Mouse (Mus musculus): ENCODE measurements around the gene Slit3.

The Slit3 gene

DNA sequence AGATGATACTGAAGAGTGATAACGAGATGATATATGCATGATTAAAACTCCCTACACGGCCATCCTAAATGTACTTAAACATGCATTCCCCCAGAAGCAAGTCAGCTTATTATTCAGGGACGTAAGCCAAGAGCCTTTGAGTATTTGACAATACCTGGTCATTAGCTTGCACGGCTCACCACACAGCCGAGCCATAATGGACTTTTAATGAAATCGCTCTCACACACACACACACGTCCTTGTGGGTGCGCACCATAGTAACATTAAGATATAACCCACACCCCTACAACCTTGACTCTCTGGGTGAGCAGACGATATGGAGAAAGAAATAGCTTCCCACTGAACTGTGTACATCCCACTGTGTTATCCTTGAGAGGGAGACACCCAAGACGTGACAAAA is 82.6 kb downstream of the Slit3 start:
- DNase-seq: no peak

DNA sequence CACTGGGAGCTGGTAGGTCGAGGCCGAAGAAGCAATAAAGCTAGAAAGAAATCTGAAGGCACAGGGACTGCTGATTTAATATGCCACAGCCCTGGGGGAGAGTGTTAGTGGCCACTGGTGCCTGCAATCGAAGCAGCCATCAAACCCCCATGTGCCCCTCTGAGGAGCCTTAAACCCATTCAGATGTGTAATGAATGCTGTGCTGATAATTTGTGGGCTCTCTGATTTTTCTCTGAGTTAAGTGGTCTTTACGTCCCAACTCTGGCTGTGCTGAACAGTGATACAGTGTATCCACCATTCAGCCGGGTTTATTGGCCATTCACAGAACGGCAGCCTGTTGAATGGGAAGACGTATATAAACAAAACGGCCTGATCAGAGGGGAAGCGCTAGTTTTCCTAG is 83.1 kb downstream of the Slit3 start:
- DNase-seq: no peak

DNA sequence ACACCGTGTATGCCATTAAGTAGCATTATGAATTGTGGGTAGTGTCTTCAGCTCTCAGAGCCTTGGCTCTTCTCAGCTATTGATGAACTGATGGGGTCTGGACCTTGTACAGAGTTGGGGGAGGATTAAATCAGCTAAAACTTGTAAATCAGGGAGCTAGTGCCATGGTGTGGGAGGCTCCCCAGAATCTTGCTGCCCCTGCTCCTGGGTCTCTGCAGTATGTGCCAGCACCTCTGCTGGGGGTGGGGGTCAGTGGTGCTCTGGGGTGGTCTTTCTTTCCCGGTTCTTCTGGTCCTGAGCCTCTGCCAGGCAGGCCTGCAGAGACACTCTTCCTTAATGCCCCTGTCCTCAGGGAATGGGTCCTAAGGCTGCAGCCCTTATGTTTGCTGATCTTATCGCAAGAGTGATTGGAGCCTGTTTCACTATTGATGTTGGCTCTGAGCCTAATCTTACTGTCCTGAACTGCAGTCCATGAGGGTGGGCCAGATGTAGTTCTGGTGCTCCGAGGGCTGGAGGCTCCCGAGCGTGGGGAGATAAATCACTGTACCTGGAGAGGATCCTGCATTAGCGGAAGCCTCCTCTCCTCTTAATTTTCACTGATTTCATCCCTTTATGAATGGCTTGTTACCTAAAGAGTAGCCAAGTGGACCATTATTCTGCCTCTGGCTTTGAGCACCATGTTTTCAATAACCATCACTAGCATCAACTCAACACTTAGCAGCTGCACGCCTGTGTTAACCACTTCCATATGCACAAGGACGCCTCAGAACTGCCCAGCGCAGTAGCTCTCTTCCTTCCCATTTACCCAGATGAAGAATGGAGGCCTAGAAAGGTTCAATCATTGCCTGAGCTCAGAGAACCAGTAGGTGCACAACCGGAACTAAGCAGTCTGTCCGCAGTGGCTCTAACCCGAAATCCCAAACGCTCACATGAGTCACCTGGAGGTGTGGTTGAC is 90.0 kb downstream of the Slit3 start:
- DNase-seq: no peak

DNA sequence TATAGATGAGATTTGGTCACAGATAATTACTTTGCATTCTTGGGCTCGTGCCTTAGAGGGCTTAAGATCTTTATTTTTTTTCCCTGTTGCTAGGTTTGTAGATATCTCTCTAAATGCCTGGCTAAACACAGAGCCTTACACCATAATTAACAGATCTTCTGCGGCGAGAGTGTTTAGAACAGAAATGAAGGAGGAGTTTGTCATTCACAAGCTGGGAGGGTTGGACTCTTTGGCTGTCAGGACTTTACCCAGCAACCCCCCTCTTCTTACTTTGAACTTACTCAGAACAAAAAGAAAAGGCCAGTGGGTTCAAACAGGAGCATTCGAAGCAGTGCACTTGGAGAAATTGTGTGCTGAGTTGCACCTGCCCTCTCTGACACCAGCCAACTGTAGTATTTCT is 103.0 kb downstream of the Slit3 start:
- DNase-seq: peak; percentile 18

DNA sequence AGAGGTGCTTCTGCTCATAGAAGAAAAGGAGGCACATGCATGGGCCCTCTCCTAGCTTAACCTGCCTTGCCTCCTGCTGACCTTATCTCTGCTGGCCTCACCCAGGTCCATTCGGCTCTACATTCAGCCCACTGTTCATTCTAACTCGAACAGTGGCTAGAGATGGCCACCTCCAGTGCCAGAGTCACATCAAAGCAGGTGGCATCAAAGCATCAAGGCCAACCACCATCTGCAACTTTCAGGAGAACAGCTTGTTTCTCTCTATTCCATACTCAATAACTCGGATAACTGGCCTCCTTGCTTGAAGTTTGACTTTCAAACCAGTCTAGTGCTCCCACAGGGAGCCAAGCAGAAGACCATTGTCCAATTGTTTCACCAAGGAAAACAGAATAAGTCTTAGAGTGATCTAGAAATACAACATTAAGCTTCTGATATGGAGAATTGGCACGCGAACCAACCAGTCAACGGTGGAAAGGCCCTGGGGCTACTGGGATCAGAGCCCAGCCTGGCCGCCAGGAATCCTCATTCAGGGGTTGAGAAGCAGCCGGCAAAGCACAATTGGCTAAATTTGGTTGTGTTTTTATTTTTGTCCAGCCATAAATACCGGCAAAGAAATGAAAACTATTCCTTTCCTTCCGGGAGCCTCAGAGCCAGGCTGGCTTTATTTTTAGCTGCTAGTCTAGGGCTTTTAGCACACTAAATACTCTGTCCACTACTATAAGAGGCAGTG is 110.5 kb downstream of the Slit3 start:
- peak; percentile 55 for DNase-seq

DNA sequence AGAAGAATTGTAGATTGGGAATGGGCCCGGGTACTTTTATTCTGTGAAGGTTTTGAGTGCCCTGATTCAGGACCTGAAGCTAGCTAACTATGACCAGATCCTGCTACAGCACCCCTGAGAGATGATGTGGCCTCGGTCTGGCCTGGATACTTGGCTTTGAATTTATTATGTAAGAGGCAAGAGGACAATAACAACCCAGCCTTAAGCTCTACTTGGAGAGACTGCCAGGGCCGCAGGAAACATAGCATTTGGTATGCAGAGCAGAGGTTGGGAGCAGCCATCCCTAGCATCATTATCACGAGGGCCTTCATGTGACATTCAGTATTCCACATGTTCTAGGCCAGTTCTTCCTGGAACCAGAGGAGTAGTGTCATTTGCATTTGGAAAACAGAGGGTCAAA is 111.3 kb downstream of the Slit3 start:
- peak; percentile 48 for DNase-seq

DNA sequence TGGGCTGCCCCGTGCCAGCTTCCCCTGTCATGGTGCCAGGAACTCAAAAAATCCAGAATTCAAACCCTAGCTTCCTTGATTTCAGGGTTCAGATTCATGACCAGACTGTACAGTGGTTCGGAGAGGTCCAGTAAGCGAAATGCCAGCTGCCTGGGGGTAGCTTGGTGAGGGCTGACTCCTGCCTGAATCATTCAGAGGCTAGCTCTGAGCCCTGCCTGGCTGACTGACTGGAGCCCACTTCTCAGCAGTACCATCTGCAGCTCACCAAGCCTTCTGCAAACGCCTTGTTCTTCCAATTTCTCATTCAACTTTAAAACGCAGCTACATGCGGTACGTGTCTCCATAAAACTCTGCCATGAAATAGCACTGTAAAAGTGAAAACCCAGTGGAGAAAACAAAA is 120.4 kb downstream of the Slit3 start:
- DNase-seq: no peak

DNA sequence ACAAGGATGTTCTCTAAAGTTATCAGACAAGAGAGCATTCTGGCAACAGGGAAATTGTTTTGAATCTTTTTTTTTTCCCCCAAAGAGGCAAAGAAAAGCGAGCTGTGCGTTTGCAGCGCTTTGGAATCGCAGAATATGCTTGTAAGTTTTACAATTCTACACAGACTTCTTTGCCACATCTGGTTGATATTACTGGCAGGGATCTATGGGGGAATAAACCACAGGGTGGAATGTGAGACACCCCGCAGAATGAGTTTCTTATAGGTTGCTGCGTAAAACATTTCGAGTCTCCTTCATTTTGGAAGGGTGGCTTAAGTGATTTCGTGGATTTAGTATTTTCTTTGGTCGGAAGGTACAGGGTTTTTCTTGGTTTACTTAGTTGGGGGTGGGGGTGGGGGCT is 122.6 kb downstream of the Slit3 start:
- DNase-seq: no peak

DNA sequence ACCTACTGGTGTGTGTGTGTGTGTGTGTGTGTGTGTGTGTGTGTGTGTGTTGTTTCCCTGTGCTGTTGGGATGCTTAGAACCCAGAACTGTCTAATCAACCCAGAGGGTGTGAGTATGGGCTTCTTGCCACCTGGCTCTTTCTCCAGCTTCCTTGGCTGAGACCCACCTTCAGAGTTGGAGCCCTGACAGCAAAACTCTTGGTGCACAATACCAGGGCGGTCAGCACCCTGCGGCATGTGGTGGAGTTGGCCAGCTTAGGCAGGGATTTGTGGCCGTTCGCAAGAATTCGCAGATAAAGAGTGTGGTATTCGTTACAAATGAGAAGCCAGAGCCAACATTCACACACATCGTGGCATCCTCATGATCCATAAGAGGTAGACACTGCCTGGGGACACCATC is 123.5 kb downstream of the Slit3 start:
- no peak for DNase-seq

DNA sequence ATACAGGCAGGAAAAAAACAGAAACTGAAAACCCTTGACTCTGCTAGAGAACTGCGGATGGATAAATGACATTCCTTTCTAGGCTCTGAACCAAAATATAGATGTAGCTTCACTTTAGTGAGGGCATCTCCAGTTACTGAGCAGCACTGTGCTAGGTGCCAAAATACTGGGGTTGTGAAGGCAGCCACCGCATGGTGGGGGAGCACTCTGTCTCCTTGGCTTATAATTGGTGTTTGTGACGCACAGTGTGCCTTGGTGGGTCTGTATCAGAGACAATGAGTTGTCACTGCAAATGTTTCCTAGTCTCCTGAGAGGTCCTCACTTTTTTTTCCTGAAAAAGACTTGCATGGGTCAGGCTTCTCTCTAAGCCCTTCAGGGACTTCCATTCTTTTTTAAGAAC is 125.6 kb downstream of the Slit3 start:
- no peak for DNase-seq

DNA sequence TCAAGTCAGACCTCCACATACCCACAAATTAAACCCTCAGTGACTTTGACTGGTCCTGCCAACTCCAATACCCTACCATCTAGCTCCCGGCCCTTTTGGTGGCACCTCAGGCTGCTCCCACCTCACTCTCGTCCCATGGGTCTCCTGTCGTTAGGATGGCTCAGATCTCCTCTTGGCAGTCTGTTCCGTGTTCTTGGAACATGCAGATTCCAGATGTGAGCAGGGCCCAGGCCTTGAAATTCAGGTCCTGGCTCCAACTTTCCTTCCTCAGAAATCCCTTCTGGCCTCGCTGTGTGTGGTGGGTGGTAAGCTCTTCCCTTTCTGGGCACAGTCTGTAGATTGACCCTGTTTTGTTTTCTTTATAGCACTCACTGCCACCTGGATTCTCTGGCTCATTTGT is 127.1 kb downstream of the Slit3 start:
- no peak for DNase-seq

DNA sequence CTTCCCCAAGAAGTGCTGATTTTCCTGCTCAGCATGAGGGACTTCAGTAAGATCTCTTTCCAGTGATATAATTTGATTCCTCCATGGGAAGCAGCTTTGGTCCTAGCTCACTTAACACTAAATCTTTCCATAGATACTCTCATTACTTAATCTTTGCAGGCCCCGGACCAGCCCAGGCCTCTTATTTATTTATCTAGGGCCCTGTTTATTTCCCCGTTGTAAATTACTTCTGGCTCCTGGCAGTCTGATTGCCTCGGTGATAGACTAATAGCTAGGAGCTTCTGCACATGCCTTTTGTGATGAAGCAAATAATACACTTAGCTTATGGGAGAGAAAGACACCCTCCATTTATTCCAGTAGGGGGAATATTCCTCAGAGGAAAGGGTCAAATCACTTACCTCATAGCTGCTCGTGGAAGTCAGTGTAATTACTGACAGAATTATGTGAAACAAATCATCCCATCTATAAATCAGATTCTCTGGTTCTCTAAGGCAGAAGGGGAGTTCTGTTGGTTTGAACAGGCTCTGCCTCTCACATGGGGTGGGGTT is 129.9 kb downstream of the Slit3 start:
- DNase-seq: no peak

DNA sequence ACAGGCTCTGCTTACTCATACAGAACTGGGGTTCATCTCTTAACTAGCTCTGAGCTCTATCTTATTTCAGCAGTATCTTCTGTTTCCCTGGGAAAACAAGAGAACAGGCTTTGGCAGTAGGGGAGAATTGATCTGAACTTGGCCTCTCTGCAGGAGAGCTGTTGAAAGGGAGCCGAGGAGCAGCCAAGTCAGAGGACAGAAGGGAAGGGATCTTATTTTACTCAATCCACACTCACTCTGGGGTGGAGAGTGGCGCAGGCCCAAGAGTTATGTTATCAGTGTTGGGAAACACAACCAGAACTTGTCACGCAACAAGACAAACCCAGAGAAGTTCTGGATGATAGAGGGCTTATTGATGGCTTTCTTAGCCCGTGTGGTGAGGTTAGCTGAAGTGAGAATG is 130.9 kb downstream of the Slit3 start:
- no peak for DNase-seq

DNA sequence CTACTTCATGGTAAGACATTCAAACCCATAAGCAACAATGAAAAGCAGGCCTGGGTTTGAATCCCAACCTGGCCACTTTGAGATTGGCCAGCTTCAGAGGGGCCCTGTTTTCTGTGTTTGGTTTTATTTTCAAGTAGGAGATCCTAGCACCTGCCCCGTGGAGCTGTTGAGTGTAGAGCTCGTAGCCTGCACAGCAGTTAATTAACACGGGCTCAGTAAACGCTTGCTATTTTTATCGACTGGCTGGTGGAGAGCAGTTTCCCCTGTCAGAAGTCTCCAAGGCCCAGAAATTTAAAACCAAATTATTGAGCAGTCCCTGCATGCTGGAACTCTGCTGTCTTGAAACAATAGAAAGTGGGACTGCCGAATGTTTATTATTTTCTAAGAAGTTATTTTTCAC is 136.3 kb downstream of the Slit3 start:
- DNase-seq: no peak

DNA sequence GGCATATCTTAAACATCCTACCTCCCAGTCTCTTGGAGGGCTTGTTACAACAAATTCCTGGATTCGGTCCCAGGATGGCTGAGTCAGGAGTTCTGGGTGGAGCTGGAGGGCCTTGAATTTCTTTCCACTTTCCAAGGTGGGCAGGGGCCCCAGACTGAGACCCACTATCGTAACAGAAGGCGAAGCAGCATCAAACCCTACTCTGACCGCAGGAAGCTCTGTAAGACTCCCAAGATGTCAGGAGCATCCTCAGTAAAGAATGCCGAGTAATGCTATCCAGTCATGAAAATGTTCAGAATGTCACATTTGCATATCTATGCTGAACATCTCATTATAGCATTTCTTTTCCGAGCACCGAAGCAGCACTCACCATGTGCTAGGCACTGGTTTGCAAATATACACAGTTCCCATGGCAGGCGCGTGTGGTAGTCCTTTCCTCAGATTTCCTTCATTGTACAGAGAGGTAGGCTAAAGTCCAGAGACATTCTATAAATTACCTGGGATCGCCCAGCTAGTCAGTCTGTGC is 140.6 kb downstream of the Slit3 start:
- DNase-seq: no peak

DNA sequence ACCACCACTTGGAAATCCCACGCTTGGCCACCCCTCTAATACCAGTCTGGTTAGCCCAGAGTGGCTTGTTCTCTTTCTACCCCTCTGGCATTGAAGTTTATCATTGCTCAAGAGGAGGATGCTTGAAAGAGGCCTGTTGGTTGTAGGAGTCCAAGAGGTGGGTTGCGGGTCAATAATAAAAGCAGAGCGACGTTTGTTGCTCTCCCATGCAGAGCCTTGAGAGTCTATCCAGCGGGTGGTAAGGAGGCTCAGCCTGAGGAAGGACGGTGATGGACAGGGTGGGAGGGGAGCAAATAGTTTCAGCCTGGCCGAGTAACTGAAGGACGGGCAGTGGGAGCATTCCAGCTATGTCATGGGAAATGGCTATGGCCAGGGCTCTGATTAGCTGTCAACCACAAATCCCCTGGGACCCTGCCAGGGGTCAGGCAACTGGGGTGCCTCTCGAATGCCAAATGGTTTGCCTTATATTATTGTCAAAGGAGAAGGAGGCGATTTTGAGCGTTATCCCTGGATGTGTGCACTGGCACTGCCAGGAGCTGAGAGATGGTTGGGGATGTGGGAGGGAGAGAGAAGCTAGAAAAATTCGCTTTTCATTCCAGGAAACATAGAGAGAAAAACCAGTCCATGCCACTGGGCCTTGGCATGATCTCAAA is 141.4 kb downstream of the Slit3 start:
- no peak for DNase-seq

DNA sequence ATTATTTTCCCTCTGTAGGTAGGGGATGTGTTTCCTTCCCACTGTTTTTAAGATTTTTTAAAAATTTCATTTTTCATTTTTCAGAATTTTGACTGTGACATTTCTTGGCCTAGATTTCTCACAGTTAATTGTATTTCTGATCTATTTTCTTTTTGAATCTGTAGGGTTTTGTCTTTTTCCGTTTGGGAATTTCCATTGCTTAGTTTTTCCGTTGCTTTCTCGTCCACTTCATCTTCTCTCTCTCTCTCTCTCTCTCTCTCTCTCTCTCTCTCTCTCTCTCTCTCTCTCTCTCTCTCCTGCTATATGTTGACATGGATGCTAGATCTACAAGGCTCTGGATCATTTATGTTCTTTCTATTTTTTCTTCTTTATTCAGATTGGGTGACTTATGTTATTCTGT is 143.7 kb downstream of the Slit3 start:
- DNase-seq: no peak

DNA sequence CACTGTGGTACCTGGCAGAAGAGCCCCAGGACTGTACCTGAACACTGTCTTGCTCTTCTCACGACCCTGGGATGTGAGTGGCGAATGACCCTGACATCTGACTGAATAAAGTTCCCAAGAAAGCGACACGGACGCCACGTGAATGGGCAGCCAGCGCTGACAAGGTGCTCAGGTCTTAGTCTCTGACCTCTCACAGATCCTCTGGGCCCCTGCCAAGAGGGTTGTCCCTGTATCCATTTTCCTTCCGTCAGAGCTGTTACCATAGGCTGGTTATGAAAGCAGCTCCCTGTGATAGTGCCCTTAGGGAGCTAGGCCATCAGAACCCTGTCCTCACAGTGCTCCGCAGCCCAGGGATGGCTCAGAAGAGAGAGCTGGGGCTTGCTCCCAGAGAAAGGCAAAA is 149.4 kb downstream of the Slit3 start:
- peak; percentile 28 for DNase-seq

DNA sequence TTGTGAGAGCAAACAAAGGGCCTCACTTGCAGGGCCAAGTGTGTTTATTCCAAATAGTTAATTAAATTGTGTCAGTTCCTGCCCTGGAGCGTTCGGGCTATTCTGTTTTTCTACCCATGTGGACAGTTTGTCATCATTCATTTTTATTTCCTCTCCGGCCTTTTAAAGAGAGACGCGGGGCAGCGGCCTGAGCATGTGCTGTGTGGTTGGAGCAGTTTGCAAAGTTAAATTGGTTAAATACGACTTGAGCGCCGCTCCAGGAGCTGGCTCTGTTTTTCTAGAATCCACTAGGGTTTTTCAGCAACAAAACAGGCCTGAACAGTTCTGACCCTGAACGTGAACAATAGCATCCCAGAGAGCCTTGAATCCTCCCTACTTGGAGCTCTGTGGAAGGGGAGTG is 152.4 kb downstream of the Slit3 start:
- DNase-seq: no peak

DNA sequence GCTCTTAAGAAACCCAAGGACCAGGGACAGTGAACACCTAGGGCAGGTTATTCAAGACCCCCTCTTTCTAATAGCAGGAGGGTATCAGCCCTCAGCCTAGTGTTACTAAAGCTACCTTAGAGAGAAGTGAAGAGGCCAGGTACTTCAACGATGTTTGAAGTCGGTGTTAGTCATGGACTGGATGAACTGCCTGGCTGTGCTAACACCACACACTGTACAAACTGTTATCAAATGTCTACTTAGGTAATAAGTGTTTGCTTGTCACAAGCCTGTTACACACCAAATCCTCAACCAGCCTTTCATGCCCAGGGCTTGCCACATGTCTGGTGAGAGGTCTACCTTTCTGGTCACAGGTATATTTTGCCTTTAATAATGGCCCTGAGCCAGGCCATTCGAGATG is 153.0 kb downstream of the Slit3 start:
- no peak for DNase-seq

DNA sequence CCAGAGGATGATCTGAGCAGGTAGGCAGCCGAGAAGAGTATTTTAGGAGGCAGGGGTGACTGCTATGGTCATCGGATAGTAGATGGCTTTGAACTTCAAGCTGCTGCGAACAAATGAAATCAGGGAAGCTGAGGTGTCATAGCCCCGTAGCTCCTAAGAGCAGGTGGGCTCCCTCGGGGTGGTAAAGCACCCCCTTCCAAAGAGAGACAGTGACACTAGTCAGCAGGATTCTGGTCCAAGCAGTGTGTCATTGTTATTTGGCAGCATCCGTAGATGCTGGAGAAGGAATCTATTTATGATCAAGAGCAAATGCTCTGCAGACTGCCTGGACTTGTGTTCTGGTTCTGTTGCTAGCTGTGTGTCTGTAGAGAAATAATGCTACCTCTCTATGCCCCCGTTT is 154.3 kb downstream of the Slit3 start:
- no peak for DNase-seq

DNA sequence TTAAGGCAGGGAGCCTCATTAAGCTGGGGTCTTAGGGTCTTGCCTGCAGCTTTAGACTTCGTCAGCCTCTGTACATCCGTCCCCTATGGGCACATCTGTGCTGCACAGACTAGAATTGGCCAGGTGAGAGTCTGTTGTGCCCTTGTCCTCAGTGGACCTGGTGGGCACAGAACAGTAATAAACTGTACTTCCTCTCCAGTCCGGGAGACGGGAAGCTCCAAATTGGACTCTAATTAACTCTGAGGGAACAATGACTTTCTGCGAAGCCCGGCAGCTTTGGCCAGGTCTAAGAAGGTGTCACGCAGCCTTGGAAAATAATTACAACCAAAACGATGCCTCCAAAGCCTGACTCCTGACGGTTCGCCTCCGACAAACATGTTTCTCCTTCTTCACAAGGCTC is 155.0 kb downstream of the Slit3 start:
- DNase-seq: no peak

DNA sequence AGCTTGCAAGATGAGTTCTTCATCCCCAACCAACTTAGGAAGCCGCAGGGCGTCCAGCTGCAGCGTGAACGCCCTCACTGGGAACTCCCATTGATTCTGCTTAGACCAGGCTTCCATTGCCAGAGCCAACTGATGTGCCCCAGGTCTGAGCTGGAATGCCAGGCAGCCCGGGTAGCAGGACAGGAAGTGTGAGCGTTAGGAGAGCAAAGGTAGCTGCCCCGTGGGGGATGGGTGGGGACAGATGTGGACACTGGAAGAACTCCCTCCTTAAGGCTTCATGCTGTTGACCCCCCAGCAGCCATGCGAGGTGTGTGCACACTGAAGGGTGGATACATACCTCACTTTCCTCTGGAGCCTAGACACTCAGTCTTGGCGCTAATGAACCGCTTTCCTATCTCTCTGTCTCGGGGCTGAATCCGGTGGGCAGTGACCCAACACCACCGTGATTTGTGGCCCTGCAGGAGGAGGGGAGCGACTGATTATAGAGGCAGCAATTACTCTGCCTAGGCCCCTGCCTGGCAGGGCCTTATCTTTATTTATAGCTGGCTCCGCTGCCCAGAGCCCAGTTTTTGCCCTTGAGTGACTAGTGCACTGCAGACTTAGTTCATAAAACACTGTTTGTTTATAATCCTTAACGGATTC is 157.2 kb downstream of the Slit3 start:
- DNase-seq: peak; percentile 28
